Mouse (Mus musculus) lung, adult 2 months (tissue): ENCODE data around the gene Gm10912. TPM values are rescaled to one million over a fixed set of nuclear protein-coding genes. Genes with fewer than 3 reads are reported as not detected.
A peak's percentile ranks its signal among the peaks of the same experiment; 100 is the strongest.
"Not testable (repeated sequence)": the region's sequence is repeated elsewhere in the genome, so short reads cannot be mapped to it uniquely, and the experiment has no call there.

Experiments
- DNase-seq: peaks from one replicate; pipeline ENCODE4 v3.0.0; 2022
- H3K4me1 ChIP-seq: fragments of 200-500 bp; 2 replicates; pipeline ENCODE4 v1.6.1; 2011; ENCODE audit warnings: low read length; ENCODE audit not compliant: control insufficient read depth, insufficient read depth
- H3K4me3 ChIP-seq: fragments of 200-500 bp; replicated peaks from 2 replicates; pipeline ENCODE3; 2011; ENCODE audit warnings: low read depth, mild to moderate bottlenecking, control low read depth, low read length; ENCODE audit errors: extremely low read depth
- CTCF ChIP-seq: fragments of 200-500 bp; IDR thresholded peaks from 2 replicates; pipeline ENCODE4 v1.5.1; 2011; ENCODE audit warnings: mild to moderate bottlenecking, low read length, control low read depth; ENCODE audit not compliant: insufficient read depth
- POLR2A ChIP-seq: fragments of 200-500 bp; IDR thresholded peaks from 2 replicates; pipeline ENCODE4 v1.6.1; 2011; ENCODE audit warnings: low read depth, mild to moderate bottlenecking, control low read depth, low read length, borderline replicate concordance; ENCODE audit errors: extremely low read depth
- WGBS: fragments of 180-500 bp; shearing (Covaris S2); methylation state at CpG from one replicate; pipeline ENCODE4 v1.1.7; 2018; 5-methylcytosine and 5-hydroxymethylcytosine counted together
- polyA plus RNA-seq: library from polyadenylated mRNA; depleted of rRNA; stranded (reverse); fragments of >200 nt; gene quantifications from 2 replicates; pipeline ENCODE4 v1.2.3, GENCODE M21; 2012

Gene Gm10912
- polyA plus RNA-seq, 1 experiment, result 0.11 TPM

DNA sequence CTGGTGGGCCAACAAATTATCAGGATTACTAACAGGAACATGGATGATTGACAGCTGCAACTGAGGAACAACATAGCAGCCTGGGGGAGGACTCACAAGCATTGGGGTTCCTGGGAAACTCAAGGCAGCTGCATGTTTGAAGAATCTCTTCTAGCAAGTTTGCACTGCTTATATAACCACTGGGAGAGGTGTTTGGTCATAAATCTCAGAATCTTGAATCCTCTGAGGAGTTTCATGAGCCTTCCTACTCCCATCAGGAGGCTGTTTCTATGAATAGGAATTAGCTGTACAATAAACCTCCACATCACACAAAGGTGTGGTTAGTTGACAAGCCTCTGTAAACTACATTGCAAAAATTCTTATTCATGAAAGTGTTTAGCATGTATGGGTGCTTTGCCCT is 3.0 kb upstream of the Gm10912 start:
- Histone ChIP-seq H3K4me1 (no peaks in the 10 kb centered on the region), H3K4me3 (no peak overlapping the region)
- TF ChIP-seq CTCF (no peak), POLR2A (no peak)
- no peak for DNase-seq

- DNase-seq, result no peak
- TF ChIP-seq POLR2A, result no peak
- TF ChIP-seq CTCF, result no peak
- H3K4me3 ChIP-seq, result no peak overlapping the region
- H3K4me1 ChIP-seq, result no peaks in the 10 kb centered on the region
- 70% methylated on average over 2 of the region's 2 CpGs for WGBS
Observed at GRCm38 (mm10) chr2:104064152-104064551, 1.5 kb upstream of the Gm10912 start.

DNA sequence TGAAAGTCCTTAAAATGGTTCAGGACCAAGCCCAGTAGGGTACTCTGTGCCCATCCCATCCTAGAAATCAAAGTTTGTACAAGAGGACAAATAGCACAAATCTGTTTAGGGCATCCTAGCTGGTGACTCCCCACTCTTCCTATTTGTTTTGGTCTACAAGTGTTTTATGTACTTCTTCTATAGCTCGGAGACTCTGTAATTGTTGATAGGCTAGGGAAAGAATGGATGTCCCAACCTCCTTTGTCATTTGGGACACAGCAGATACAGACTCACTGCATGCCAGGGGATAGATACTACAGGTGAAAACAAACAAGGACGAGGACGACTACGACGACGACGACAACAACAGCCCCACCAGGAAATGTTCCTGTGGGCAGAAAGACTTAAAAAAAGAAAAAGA is 2.8 kb downstream of the Gm10912 start, which contains the start of gene Gm10799:
TSS of gene Gm10799 (minus strand) at position 101 of the 400 bp plus-strand sequence.
- not testable (repeated sequence) for H3K4me3 ChIP-seq, H3K4me1 ChIP-seq, DNase-seq
- WGBS, result 39% methylated on average over 7 of the region's 7 CpGs

GRCm38 (mm10) chr2:104069704-104070185 is 4.1 kb downstream of the Gm10912 start, which contains the start of gene Cd59b:
Cd59b (plus strand) TSS chr2:104069849.
- TF ChIP-seq CTCF, result no peak
- no peak for TF ChIP-seq POLR2A
- Histone ChIP-seq H3K4me1 (no peaks in the 10 kb centered on the region), H3K4me3 (peak within 1 kb of the TSS; percentile 82)
- peak; percentile 46 for DNase-seq
- WGBS, result 16% methylated on average over 13 of the region's 13 CpGs

DNA sequence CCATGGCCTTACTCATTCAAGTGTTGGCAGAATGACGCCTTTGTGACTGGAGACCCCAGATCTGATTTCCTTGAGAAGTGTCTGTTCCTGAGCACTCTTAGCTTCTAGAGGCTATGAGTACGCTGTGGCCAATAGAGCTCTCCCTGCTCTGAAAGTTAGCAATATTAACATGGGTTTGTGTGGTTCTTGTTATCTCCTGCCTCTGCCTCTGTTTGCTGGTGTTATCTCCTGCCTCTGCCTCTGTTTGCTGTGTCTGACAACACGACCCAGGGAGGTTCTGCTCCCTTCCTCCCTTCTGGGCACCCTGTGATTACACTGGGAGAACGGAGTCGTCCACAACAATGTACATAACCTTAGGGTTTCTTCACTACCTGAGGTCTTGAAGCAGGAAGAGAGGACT is 12.7 kb downstream of the Gm10912 start:
- H3K4me1 ChIP-seq, H3K4me3 ChIP-seq, DNase-seq: not testable (repeated sequence)
- 64% methylated on average over 5 of the region's 5 CpGs for WGBS

DNA sequence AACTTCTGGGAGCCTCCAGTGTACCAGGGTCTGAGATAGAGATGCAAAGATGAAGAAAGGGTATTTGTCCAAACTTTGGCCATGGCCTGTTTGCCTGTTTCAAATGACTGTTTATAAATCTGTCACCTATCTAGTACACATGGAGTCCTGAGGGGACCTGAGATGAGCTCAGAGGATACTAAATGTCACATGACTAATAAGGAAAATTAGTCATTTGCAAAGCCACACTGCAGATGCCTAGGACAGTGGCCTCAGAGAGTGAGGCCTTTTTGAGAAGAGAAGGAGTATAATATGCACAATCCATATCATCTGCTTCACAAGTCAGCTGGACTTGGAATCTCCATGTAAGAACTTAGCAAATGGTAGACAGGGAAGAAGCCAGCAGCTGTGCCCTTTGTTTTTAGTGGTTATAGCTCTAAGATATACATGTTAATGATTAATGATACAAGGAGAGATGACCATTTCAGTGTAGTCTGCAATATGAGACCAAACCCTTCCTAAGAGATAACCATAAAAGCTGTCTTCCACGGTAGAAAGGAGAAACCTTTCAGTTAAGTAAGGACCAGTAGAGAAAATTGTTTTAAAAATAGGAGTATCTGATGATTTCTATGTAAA is 15.9 kb downstream of the Gm10912 start:
- H3K4me1 ChIP-seq, H3K4me3 ChIP-seq, DNase-seq: not testable (repeated sequence)
- no CpG with 5 or more reads among the region's 1 CpGs for whole genome bisulfite sequencing

DNA sequence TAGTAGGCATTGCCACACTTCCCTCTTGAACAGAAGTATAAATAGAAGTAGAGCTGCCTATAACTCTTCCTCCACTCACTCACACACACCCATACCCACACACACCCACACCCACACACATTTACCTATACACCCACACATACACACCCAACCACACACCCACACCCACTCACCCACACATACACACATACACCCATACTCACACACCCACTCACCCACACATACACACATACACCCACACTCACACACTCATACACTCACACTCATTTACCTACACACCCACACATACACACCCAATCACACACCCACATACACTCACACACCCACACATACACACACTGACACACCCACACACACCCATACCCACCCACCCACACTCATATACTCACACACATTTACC is 16.8 kb downstream of the Gm10912 start:
- Histone ChIP-seq H3K4me3 (no peak overlapping the region), H3K4me1 (no peaks in the 10 kb centered on the region)
- no peak for TF ChIP-seq POLR2A
- TF ChIP-seq CTCF, result no peak
- DNase-seq, result no peak

DNA sequence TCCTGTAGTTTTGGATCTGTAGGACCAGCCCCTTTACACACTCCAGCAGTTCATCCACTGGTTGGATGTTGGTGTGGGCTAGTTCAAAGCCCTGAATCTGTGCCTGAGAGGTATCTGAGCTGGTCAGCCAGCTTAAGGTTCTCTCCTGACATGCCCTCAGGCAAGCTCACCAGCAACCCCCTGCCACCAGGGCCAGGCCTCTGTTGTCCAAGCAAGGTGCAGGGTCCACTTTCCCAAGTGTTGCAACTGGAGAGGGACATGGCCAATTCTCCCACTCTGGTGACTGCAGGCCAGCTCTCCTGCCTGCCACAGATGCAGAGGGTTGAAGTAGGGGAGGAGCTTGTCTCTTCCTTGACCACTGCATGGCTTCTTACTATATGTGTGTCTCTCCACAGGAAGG is 18.4 kb downstream of the Gm10912 start:
- not testable (repeated sequence) for DNase-seq, H3K4me1 ChIP-seq, H3K4me3 ChIP-seq

DNA sequence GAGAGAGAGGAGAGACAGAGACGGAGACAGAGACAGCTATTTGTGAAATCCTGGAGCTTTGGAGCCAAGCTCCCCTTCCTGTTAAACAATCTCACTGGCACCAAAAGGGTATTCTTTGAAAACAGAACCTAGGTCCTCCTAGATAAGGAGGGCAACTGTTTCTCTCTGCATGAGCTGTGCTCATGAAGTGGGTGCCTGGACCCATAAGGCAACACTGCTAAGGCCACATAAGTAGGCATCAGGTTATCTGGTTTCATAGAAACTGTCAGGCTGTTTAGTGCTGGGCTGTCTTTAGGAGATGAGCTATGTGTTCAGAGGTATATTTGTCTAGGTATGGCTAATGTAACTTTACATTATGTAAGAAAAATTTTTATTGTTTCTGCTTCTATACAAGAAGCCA is 21.9 kb downstream of the Gm10912 start:
- H3K4me3 ChIP-seq, DNase-seq, H3K4me1 ChIP-seq: not testable (repeated sequence)
- 83% methylated on average over 1 of the region's 1 CpGs for WGBS

DNA sequence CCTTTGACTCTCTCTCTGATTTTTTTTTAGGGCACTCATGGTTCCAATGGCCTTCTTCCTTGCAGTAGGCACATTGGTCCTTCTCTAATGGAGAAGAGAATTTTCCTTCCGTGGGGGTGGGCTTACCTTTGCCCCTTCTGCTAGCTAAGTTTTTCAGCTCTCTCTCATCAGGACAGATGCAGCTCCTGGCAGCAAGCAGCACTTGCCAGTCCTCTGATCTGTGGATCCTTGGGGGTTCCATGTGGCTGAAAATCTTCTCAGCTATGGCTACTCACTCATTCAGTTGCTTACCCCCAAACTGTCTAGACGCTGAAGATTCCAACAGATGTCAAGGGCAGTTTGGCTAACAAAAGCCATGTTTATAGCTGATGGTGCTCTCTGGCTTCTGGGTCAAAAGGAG is 27.7 kb downstream of the Gm10912 start:
- H3K4me3 ChIP-seq, result no peak overlapping the region
- WGBS, result 76% methylated on average over 2 of the region's 2 CpGs
- DNase-seq, result no peak
- H3K4me1 ChIP-seq, result no peaks in the 10 kb centered on the region
- TF ChIP-seq CTCF (no peak), POLR2A (no peak)

- WGBS, result 2% methylated on average over 15 of the region's 15 CpGs
- TF ChIP-seq POLR2A, result peak; percentile 47; the same call in 1 of the 2 replicates
- no peak for TF ChIP-seq CTCF
- Histone ChIP-seq H3K4me3 (peak within 1 kb of the TSS; percentile 61), H3K4me1 (no peaks in the 10 kb centered on the region)
- DNase-seq, result peak; percentile 71
Observed at GRCm38 (mm10) chr2:104095741-104096213, 30.2 kb downstream of the Gm10912 start, which contains the start of gene Cd59a. Cd59a (plus strand) TSS chr2:104095801.
